Mouse (Mus musculus) spleen, adult 2 months (tissue): ENCODE data around the gene C730034F03Rik.

Experiments
- CTCF ChIP-seq: fragments of 200-500 bp; IDR thresholded peaks from 2 replicates; pipeline ENCODE4 v1.5.1; 2011; ENCODE audit warnings: mild to moderate bottlenecking, inconsistent platforms; ENCODE audit not compliant: insufficient read depth, insufficient read length, insufficient replicate concordance; ENCODE audit errors: extremely low read depth
- POLR2A ChIP-seq: fragments of 200-500 bp; IDR thresholded peaks from 2 replicates; pipeline ENCODE4 v1.6.1; 2011; ENCODE audit warnings: low read depth, low read length, inconsistent platforms

- TF ChIP-seq CTCF (no peak), POLR2A (no peak)
Measured at GRCm38 (mm10) chr15:89459821-89460220, 30.4 kb downstream of the C730034F03Rik start.
